Mouse (Mus musculus) midbrain, embryonic 16.5 days (tissue): ENCODE results near the gene Eml6. TPM values are rescaled to one million over a fixed set of nuclear protein-coding genes. Genes with fewer than 3 reads are reported as not detected.

Experiments used
- ATAC-seq: fragments of 200-750 bp; cut with Nextera tagmentation; 2 replicates; pipeline ENCODE4 v1.8.0; 2017; ENCODE audit warnings: moderate TSS enrichment
- H3K27ac ChIP-seq: fragments of 300-500 bp; sonication (generic); 2 replicates; pipeline ENCODE4 v1.5.1; 2014; ENCODE audit warnings: mild to moderate bottlenecking, low read length, mixed read lengths
- H3K27me3 ChIP-seq: fragments of 300-500 bp; sonication (generic); 2 replicates; pipeline ENCODE4 v1.6.1; 2014; ENCODE audit warnings: low read depth, low read length, mixed read lengths; ENCODE audit not compliant: control insufficient read depth, insufficient read depth
- H3K36me3 ChIP-seq: fragments of 300-500 bp; sonication (generic); 2 replicates; pipeline ENCODE4 v1.6.1; 2014; ENCODE audit warnings: mild to moderate bottlenecking, low read length, moderate library complexity, mixed read lengths; ENCODE audit not compliant: control insufficient read depth, insufficient read depth
- H3K4me1 ChIP-seq: fragments of 300-500 bp; sonication (generic); 2 replicates; pipeline ENCODE4 v1.6.1; 2014; ENCODE audit warnings: mild to moderate bottlenecking, low read length, mixed read lengths; ENCODE audit not compliant: control insufficient read depth, insufficient read depth
- H3K4me2 ChIP-seq: fragments of 300-500 bp; sonication (generic); 2 replicates; pipeline ENCODE4 v1.6.1; 2014; ENCODE audit warnings: mild to moderate bottlenecking, low read length, mixed read lengths
- H3K4me3 ChIP-seq: fragments of 300-500 bp; sonication (generic); 2 replicates; pipeline ENCODE4 v1.5.1; 2014; ENCODE audit warnings: low read depth, mild to moderate bottlenecking, low read length, moderate library complexity, mixed read lengths
- H3K9ac ChIP-seq: fragments of 300-500 bp; sonication (generic); 2 replicates; pipeline ENCODE4 v1.6.1; 2014; ENCODE audit warnings: low read depth, low read length, mixed read lengths
- H3K9me3 ChIP-seq: fragments of 300-500 bp; sonication (generic); replicated peaks from 2 replicates; pipeline ENCODE4 v1.6.1; 2014; ENCODE audit warnings: mild to moderate bottlenecking, low read length, mixed read lengths; ENCODE audit not compliant: control insufficient read depth, poor library complexity, severe bottlenecking
- WGBS: fragments of 180-500 bp; shearing (Covaris S2); extraction: QIAGEN DNeasy Blood & Tissue Kit; methylation state at CpG from one replicate; pipeline ENCODE4 v1.1.7; 2014; 5-methylcytosine and 5-hydroxymethylcytosine counted together
- polyA plus RNA-seq: library from polyadenylated mRNA; unstranded; fragments of >200 nt; fragmentation: Nextera tagmentation; extraction: Ambion mirVana; gene quantifications from 2 replicates; pipeline ENCODE4 v1.2.1, GENCODE M21; 2015

Eml6 gene
- polyA plus RNA-seq, 1 experiment from 2014 or later = 7.8 TPM

DNA sequence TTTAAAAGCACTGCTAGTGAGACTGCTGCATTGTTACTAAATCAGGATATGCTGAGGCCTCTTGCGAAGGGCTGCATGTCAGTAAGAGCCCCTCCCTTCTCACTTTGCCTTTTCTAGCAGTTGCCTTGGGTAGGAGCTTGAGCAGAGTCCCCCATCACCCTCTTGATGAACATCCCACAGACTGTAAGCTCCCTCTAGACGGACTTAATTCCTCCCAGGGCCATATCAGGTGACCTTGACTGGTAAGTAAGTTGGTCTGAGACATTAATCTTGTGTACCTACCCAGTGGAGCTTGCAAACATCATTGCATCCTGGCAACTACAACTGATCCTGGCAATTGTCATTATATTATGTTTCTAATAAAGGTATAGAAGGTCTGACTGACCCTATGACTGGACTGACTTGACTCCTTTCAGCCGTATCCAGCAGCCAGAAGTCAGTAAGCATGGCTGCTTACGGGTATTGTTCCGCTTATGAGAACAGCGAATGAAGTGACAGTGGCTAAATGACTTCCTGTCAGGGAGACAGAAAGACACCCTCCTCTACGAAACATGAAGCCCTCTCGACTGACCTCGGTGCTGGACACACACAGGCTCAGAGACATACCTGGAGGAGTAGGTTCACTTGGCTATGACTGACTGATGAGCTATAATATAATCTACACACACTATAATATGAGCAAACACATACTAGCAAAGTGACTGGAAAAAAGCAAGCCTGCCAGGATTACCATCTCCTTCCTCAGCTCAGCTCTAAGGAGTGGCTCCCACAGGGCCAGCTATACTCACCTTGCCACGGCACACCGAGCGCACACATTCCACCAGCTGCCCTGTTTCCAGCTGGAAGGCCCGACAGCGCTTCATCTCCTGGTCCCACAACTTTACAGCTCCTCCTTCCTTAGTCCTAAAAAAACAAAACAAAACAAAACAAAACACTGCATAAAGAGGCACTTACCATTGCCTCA, 273.9 kb downstream of the Eml6 start:
- H3K36me3 ChIP-seq = 0 out of 2 replicates have a peak, but pooled peaks cover 2% of the 10 kb centered on the region
- H3K9me3 ChIP-seq = no peaks in the 10 kb centered on the region
- ATAC-seq = no peak
- H3K4me3 ChIP-seq = no peak overlapping the region
- WGBS = 89% methylated on average over 14 of the region's 14 CpGs
- H3K4me2 ChIP-seq = no peak overlapping the region
- no peak overlapping the region for H3K9ac ChIP-seq
- H3K4me1 ChIP-seq = no peaks in the 10 kb centered on the region
- no peak overlapping the region for H3K27ac ChIP-seq
- no peaks in the 10 kb centered on the region for H3K27me3 ChIP-seq

GRCm38 (mm10) chr11:29751013-29751412, 274.8 kb downstream of the Eml6 start:
- Histone ChIP-seq H3K4me1 (no peaks in the 10 kb centered on the region), H3K4me2 (no peak overlapping the region), H3K4me3 (no peak overlapping the region), H3K36me3 (peaks cover 8% of the 10 kb centered on the region), H3K27me3 (no peaks in the 10 kb centered on the region), H3K9ac (no peak overlapping the region), H3K9me3 (no peaks in the 10 kb centered on the region), H3K27ac (no peak overlapping the region)
- WGBS = 94% methylated on average over 2 of the region's 2 CpGs
- ATAC-seq = no peak

- ATAC-seq = no peak
- H3K4me1 ChIP-seq = no peaks in the 10 kb centered on the region
- no peak overlapping the region for H3K4me2 ChIP-seq
- H3K27me3 ChIP-seq = no peaks in the 10 kb centered on the region
- H3K9ac ChIP-seq = no peak overlapping the region
- H3K27ac ChIP-seq = no peak overlapping the region
- H3K9me3 ChIP-seq = no peaks in the 10 kb centered on the region
- 100% methylated on average over 1 of the region's 1 CpGs for WGBS
- no peak overlapping the region for H3K4me3 ChIP-seq
- H3K36me3 ChIP-seq = peaks cover 10% of the 10 kb centered on the region
Observed at GRCm38 (mm10) chr11:29749468-29749829, 276.4 kb downstream of the Eml6 start.

GRCm38 (mm10) chr11:29748750-29749467, 276.9 kb downstream of the Eml6 start:
- H3K4me2 ChIP-seq = no peak overlapping the region
- H3K9me3 ChIP-seq = no peaks in the 10 kb centered on the region
- peaks cover 10% of the 10 kb centered on the region for H3K36me3 ChIP-seq
- no peaks in the 10 kb centered on the region for H3K4me1 ChIP-seq
- ATAC-seq = no peak
- no peak overlapping the region for H3K9ac ChIP-seq
- no peaks in the 10 kb centered on the region for H3K27me3 ChIP-seq
- H3K27ac ChIP-seq = no peak overlapping the region
- H3K4me3 ChIP-seq = no peak overlapping the region
- 90% methylated on average over 8 of the region's 8 CpGs for WGBS

DNA sequence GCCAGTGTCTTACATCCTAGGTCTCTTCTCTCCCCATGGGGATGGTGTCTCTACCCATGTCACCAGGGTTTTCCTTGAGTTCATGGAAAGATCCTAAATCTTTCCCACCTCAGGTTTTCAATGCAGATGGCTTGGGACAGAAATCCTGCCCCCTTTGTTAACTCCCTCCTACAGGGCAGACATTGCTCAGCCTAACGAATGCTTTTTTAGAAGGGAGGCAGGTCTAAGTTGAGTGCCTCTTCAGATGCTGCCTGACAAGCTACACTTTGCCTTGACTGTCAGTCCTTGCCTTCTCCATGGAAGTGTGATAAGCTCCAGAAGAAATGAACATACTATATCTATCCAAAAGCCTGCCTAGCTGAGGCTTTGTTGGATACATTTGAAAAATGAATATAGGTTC, 278.0 kb downstream of the Eml6 start:
- Histone ChIP-seq H3K36me3 (peaks cover 10% of the 10 kb centered on the region), H3K27ac (no peak overlapping the region), H3K9me3 (no peaks in the 10 kb centered on the region), H3K9ac (no peak overlapping the region), H3K27me3 (no peaks in the 10 kb centered on the region), H3K4me1 (no peaks in the 10 kb centered on the region), H3K4me3 (no peak overlapping the region), H3K4me2 (no peak overlapping the region)
- ATAC-seq = no peak
- 89% methylated on average over 1 of the region's 1 CpGs for WGBS

DNA sequence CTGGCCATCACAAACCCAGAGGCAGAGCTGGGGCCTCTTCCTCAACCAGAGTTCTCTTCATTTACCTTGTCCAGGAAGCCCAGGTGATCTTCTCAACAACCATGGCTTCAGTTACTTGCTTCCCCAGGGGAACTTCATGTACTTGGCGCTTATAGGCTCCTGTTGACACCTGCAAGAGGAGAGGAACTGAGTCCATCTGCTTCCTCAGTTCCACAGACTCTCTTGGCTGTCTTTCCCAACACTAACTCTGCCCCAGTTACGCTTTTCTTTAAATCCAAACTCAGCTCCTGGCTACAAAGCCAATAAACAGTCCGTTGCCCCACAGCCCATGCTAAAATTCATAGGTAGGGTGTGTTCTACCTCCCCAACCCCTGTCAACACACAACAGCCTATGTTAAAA, 278.5 kb downstream of the Eml6 start:
- ATAC-seq = no peak
- 97% methylated on average over 3 of the region's 3 CpGs for WGBS

GRCm38 (mm10) chr11:29746203-29746602, 279.6 kb downstream of the Eml6 start:
- H3K27me3 ChIP-seq = no peaks in the 10 kb centered on the region
- H3K36me3 ChIP-seq = peaks cover 17% of the 10 kb centered on the region
- no peak overlapping the region for H3K4me2 ChIP-seq
- no peak for ATAC-seq
- 94% methylated on average over 9 of the region's 9 CpGs for WGBS
- H3K4me3 ChIP-seq = no peak overlapping the region
- no peaks in the 10 kb centered on the region for H3K9me3 ChIP-seq
- no peak overlapping the region for H3K27ac ChIP-seq
- H3K9ac ChIP-seq = no peak overlapping the region
- H3K4me1 ChIP-seq = no peaks in the 10 kb centered on the region

More for the DNA sequence above, 278.5 kb downstream of the Eml6 start:
- H3K4me3 ChIP-seq = no peak overlapping the region
- no peak overlapping the region for H3K4me2 ChIP-seq
- H3K27me3 ChIP-seq = no peaks in the 10 kb centered on the region
- H3K27ac ChIP-seq = no peak overlapping the region
- no peak overlapping the region for H3K9ac ChIP-seq
- H3K9me3 ChIP-seq = no peaks in the 10 kb centered on the region
- peaks cover 12% of the 10 kb centered on the region for H3K36me3 ChIP-seq
- no peaks in the 10 kb centered on the region for H3K4me1 ChIP-seq

GRCm38 (mm10) chr11:29745513-29745912, 280.3 kb downstream of the Eml6 start:
- Histone ChIP-seq H3K9ac (no peak overlapping the region), H3K27me3 (no peaks in the 10 kb centered on the region), H3K4me3 (no peak overlapping the region), H3K9me3 (no peaks in the 10 kb centered on the region), H3K4me2 (no peak overlapping the region), H3K4me1 (no peaks in the 10 kb centered on the region), H3K27ac (no peak overlapping the region), H3K36me3 (peaks cover 17% of the 10 kb centered on the region)
- no peak for ATAC-seq
- 79% methylated on average over 2 of the region's 2 CpGs for WGBS
